Mouse (Mus musculus): ENCODE measurements at regions not wholly inside any gene's neighbourhood (a gene's known extent, or its start where the extent isn't known, plus 50 kb on each side); places are given as distances from the start of the nearest gene placed in this dataset.

- in situ Hi-C loops (cut with MboI; ENCODE audit: low pct_unique_long_range_greater_than_20kb in 1 of 2, low sequenced_read_pairs in 2 of 2, unreplicated experiment in 1 of 2), result no loop called here
Measured at GRCm38 (mm10) chr3:56706038-56706437, 522.5 kb upstream of the Nbea start.

GRCm38 (mm10) chr3:56698941-56699340 lies 515.4 kb upstream of the Nbea start:
- in situ Hi-C loops (cut with MboI; ENCODE audit: low pct_unique_long_range_greater_than_20kb in 1 of 2, low sequenced_read_pairs in 2 of 2, unreplicated experiment in 1 of 2), result no loop called here

- in situ Hi-C loops (cut with MboI; ENCODE audit: low pct_unique_long_range_greater_than_20kb in 1 of 2, low sequenced_read_pairs in 2 of 2, unreplicated experiment in 1 of 2), result no loop called here
Measured at GRCm38 (mm10) chr3:56698248-56698647, 514.7 kb upstream of the Nbea start.

GRCm38 (mm10) chr3:56681031-56681430 lies 497.5 kb upstream of the Nbea start:
- in situ Hi-C loops (cut with MboI; ENCODE audit: low pct_unique_long_range_greater_than_20kb in 1 of 2, low sequenced_read_pairs in 2 of 2, unreplicated experiment in 1 of 2), result no loop called here

- in situ Hi-C loops (cut with MboI; ENCODE audit: low pct_unique_long_range_greater_than_20kb in 1 of 2, low sequenced_read_pairs in 2 of 2, unreplicated experiment in 1 of 2), result no loop called here
Measured at GRCm38 (mm10) chr3:56668829-56669228, 485.3 kb upstream of the Nbea start.

- in situ Hi-C loops (cut with MboI; ENCODE audit: low pct_unique_long_range_greater_than_20kb in 1 of 2, low sequenced_read_pairs in 2 of 2, unreplicated experiment in 1 of 2), result no loop called here
Measured at GRCm38 (mm10) chr3:56660594-56660993, 477.1 kb upstream of the Nbea start.

- in situ Hi-C loops (cut with MboI; ENCODE audit: low pct_unique_long_range_greater_than_20kb in 1 of 2, low sequenced_read_pairs in 2 of 2, unreplicated experiment in 1 of 2), result no loop called here
Measured at GRCm38 (mm10) chr3:56647313-56647712, 463.8 kb upstream of the Nbea start.
